Mouse (Mus musculus) CH12F3 (cell line): ENCODE measurements around the gene Ube2o.

Source experiments
- in situ Hi-C: fragments of 300-500 bp; cut with MboI; formaldehyde crosslinking; loops from 2 replicates; pipeline ENCODE4 v1.14.3; 2020; ENCODE audit warnings: low sequenced_read_pairs

Gene Ube2o

GRCm38 (mm10) chr11:116490232-116491107, 90.8 kb downstream of the Ube2o start:
- in situ Hi-C loops = no loop called here

GRCm38 (mm10) chr11:116489771-116490231, 91.4 kb downstream of the Ube2o start:
- in situ Hi-C loops = no loop called here

- in situ Hi-C loops = no loop called here
Observed at GRCm38 (mm10) chr11:116488693-116489375, 92.4 kb downstream of the Ube2o start.

- in situ Hi-C loops = no loop called here
Observed at GRCm38 (mm10) chr11:116488207-116488606, 93.0 kb downstream of the Ube2o start.
